Mouse (Mus musculus): ENCODE measurements around the gene Ces2b. TPM values are rescaled to one million over a fixed set of nuclear protein-coding genes. Genes with fewer than 3 reads are reported as not detected.

Ces2b gene
- total RNA-seq, 2 experiments from 2014 or later = 0.46 to 0.47 TPM

Other genes with a start within 250 kb of the Ces2b start
- gene Pdp2, start 240.1 kb upstream of the Ces2b start, total RNA-seq (2021) = 1 to 10 TPM; 8.8 to 9.0 TPM
- not detected for gene Cdh16, start 207.2 kb upstream of the Ces2b start, total RNA-seq (2021)
- 1 to 10 TPM; 4.8 to 5.1 TPM for gene Rrad, start 200.2 kb upstream of the Ces2b start, total RNA-seq (2021)
- gene Ciao2b, start 189.6 kb upstream of the Ces2b start, total RNA-seq (2021) = 10 to 100 TPM; 30.7 to 32.1 TPM
- gene Ces2a, start 97.6 kb upstream of the Ces2b start, total RNA-seq (2021) = not detected
- not detected for gene Ces2c, start 15.5 kb downstream of the Ces2b start, total RNA-seq (2021)
- under 1 TPM in 1 of 2 experiments, not detected in 1; 0.17 TPM for gene Ces2e, start 94.7 kb downstream of the Ces2b start, total RNA-seq (2021)
- gene Ces2f, start 115.8 kb downstream of the Ces2b start, total RNA-seq (2021) = not detected
- gene Ces2g, start 130.1 kb downstream of the Ces2b start, total RNA-seq (2021) = under 1 TPM; 0.24 to 0.25 TPM
- not detected for gene Ces2h, start 169.3 kb downstream of the Ces2b start, total RNA-seq (2021)
- not detected for gene Ces3a, start 217.0 kb downstream of the Ces2b start, total RNA-seq (2021)